Mouse (Mus musculus): Measurements from ENCODE around the gene Taar7e. TPM values are rescaled to one million over a fixed set of nuclear protein-coding genes. Genes with fewer than 3 reads are reported as not detected.
A peak's percentile ranks its signal among the peaks of the same experiment; 100 is the strongest.
"Not testable (repeated sequence)": the region's sequence is repeated elsewhere in the genome, so short reads cannot be mapped to it uniquely, and the experiment has no call there.

Gene Taar7e
- polyA plus RNA-seq, 1 experiment from 2014 or later: not detected

DNA sequence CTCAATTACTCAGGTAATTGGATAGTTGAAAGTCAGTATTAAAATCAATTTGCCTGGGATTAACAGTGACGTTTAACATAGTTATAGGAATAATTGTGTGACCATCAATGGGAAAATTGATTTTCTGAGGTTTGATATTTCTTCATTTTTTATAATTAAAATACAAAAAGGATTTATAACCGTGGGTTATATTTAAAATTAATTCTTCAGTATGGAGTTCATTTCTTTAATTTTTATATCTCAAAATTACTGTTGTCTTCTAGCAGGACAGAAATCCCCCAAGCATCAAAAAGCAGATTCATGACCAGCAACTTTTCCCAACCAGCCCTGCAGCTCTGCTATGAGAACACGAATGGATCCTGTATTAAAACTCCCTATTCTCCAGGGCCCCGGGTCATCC, 38.8 kb downstream of the Taar7e start, which contains the start of gene Taar8a:
Taar8a (plus strand) TSS at position 301 of the 400 bp plus-strand sequence.
- WGBS: 84% methylated on average over 2 of the region's 4 CpGs
- H3K27me3 ChIP-seq (replicated peaks; ENCODE audit: low read depth, poor library complexity, severe bottlenecking); H3K4me1 ChIP-seq: not testable (repeated sequence)

DNA sequence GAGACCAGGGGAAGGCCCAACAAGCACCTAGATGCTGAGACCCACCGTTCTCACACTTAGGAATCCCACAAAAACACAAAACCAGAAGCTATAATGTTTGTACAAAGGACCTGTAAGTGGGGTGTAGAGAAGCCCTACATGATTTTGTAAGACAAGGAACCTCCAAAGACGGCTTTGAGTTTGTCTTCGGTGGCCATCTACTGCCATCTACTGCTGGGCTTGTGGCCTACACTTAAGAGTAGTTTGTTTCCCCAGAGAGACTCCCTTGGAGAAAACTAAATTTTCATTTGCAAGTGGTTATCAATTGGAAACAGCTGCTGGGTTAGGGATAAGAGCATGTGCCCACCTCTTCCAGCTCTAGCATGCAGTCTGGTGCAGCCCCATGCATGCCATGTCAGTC, 42.8 kb downstream of the Taar7e start:
- 39% methylated on average over 3 of the region's 3 CpGs for WGBS
- Histone ChIP-seq H3K27ac (replicated peaks) (no peak overlapping the region), H3K27me3 (replicated peaks; ENCODE audit: low read depth, poor library complexity, severe bottlenecking) (no peaks in the 10 kb centered on the region), H3K9me3 (no peaks in the 10 kb centered on the region), H3K36me3 (replicated peaks) (no peaks in the 10 kb centered on the region), H3K4me1 (no peaks in the 10 kb centered on the region), H3K4me3 (no peak overlapping the region)
- peak; percentile 45 for DNase-seq (ENCODE audit: low spot score)

More for the DNA sequence above, 38.8 kb downstream of the Taar7e start, which contains the start of gene Taar8a:
- H3K9me3 ChIP-seq; H3K36me3 ChIP-seq (replicated peaks); H3K4me3 ChIP-seq; DNase-seq (ENCODE audit: low spot score); H3K27ac ChIP-seq (replicated peaks): not testable (repeated sequence)

DNA sequence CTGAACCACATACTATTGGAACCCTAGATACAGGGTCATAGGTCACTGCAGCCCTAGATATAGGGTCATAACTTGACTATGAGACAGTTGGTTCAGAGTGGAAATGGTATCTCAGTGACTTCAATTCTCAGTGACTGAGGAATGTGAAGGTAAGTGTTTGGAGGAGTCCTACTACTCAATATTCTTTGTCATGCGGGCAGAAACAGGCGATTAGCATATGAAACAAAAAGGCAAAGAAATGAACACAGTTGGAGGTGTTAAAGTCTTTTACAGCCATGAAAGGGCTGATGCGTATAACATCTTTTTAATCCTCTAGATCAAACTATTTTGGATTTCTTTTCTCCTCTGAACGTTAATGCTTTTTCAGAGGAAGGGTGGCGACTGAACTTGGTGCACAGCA, 48.5 kb downstream of the Taar7e start:
- Histone ChIP-seq H3K4me3 (no peak overlapping the region), H3K9me3 (no peaks in the 10 kb centered on the region), H3K4me1 (no peaks in the 10 kb centered on the region), H3K36me3 (replicated peaks) (no peaks in the 10 kb centered on the region), H3K27me3 (replicated peaks; ENCODE audit: low read depth, poor library complexity, severe bottlenecking) (no peaks in the 10 kb centered on the region), H3K27ac (replicated peaks) (no peak overlapping the region)
- DNase-seq (ENCODE audit: low spot score): no peak
- WGBS: 70% methylated on average over 5 of the region's 5 CpGs

DNA sequence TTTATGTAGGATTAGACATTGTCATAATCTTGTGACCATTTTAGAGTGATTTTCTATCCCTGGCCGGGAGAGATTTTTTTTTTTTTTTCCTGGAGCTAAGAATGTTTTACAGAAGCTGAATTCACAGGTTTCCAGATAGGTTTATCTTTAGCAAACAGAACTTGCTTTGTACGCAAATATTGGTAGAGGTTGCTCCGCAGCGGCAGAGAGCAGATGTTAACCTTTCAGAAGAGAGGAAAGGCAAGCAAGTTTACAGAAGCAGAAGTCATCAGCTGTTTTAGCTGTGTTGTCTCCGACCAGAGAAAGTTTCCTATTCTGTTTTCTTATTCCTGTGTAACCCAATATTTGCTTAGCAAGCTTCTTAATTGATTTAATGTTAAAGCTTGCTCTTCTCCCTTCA, 49.1 kb downstream of the Taar7e start:
- H3K27ac ChIP-seq (replicated peaks): no peak overlapping the region
- DNase-seq (ENCODE audit: low spot score): no peak
- H3K4me1 ChIP-seq: no peaks in the 10 kb centered on the region
- H3K9me3 ChIP-seq: no peaks in the 10 kb centered on the region
- 79% methylated on average over 5 of the region's 5 CpGs for WGBS
- no peak overlapping the region for H3K4me3 ChIP-seq
- no peaks in the 10 kb centered on the region for H3K27me3 ChIP-seq (replicated peaks; ENCODE audit: low read depth, poor library complexity, severe bottlenecking)
- H3K36me3 ChIP-seq (replicated peaks): no peaks in the 10 kb centered on the region

DNA sequence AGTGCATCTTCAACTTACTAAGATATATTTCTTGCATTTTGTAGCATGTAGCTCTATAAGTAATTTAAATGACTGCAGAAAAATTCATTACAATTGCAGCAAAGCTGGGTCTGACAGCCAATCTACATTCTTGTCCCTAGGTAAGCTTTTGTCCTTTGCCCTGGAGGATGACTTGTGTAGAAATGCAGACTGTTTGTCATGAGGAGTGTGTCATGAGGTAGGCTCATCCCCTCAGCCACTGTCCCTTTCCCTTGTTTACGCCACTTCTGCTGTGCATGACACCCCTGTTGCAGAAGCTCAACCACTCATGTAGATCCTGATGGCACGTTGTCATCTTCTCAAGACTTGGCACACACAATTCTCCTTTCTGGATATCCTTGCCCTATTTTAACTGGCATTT, 49.8 kb downstream of the Taar7e start:
- Histone ChIP-seq H3K36me3 (replicated peaks) (no peaks in the 10 kb centered on the region), H3K27ac (replicated peaks) (no peak overlapping the region), H3K27me3 (replicated peaks; ENCODE audit: low read depth, poor library complexity, severe bottlenecking) (no peaks in the 10 kb centered on the region), H3K4me1 (no peaks in the 10 kb centered on the region), H3K9me3 (no peaks in the 10 kb centered on the region), H3K4me3 (no peak overlapping the region)
- no peak for DNase-seq (ENCODE audit: low spot score)
- 94% methylated on average over 2 of the region's 2 CpGs for WGBS

Other genes with a start within 250 kb of the Taar7e start
- gene Slc18b1, start 240.6 kb upstream of the Taar7e start, polyA plus RNA-seq (2016; fragmentation: Nextera tagmentation; extraction: Ambion mirVana): 10.2 and 11.7 TPM in 2 replicates
- gene Vnn3, start 186.2 kb upstream of the Taar7e start, polyA plus RNA-seq (2016; fragmentation: Nextera tagmentation; extraction: Ambion mirVana): not detected in 2 replicates
- 1.9 and 2.1 TPM in 2 replicates for gene Vnn1, start 142.9 kb upstream of the Taar7e start, polyA plus RNA-seq (2016; fragmentation: Nextera tagmentation; extraction: Ambion mirVana)
- not detected in 2 replicates for gene Taar1, start 117.3 kb upstream of the Taar7e start, polyA plus RNA-seq (2016; fragmentation: Nextera tagmentation; extraction: Ambion mirVana)
- gene Taar2, start 99.0 kb upstream of the Taar7e start, polyA plus RNA-seq (2016; fragmentation: Nextera tagmentation; extraction: Ambion mirVana): not detected in 2 replicates
- gene Taar3, start 88.1 kb upstream of the Taar7e start, polyA plus RNA-seq (2016; fragmentation: Nextera tagmentation; extraction: Ambion mirVana): not detected in 2 replicates
- not detected in 2 replicates for gene Taar4, start 77.1 kb upstream of the Taar7e start, polyA plus RNA-seq (2016; fragmentation: Nextera tagmentation; extraction: Ambion mirVana)
- gene Taar5, start 66.9 kb upstream of the Taar7e start, polyA plus RNA-seq (2016; fragmentation: Nextera tagmentation; extraction: Ambion mirVana): not detected in 2 replicates
- gene Taar6, start 52.0 kb upstream of the Taar7e start, polyA plus RNA-seq (2016; fragmentation: Nextera tagmentation; extraction: Ambion mirVana): not detected in 2 replicates
- not detected in 2 replicates for gene Taar7a, start 44.1 kb upstream of the Taar7e start, polyA plus RNA-seq (2016; fragmentation: Nextera tagmentation; extraction: Ambion mirVana)
- gene Taar7b, start 37.7 kb upstream of the Taar7e start, polyA plus RNA-seq (2016; fragmentation: Nextera tagmentation; extraction: Ambion mirVana): not detected in 2 replicates
- not detected in 2 replicates for gene Taar7d, start 10.4 kb upstream of the Taar7e start, polyA plus RNA-seq (2016; fragmentation: Nextera tagmentation; extraction: Ambion mirVana)
- gene Taar7f, start 11.9 kb downstream of the Taar7e start, polyA plus RNA-seq (2016; fragmentation: Nextera tagmentation; extraction: Ambion mirVana): not detected in 2 replicates
- not detected in 2 replicates for gene Taar8a, start 38.9 kb downstream of the Taar7e start, polyA plus RNA-seq (2016; fragmentation: Nextera tagmentation; extraction: Ambion mirVana)
- gene Taar8b, start 54.7 kb downstream of the Taar7e start, polyA plus RNA-seq (2016; fragmentation: Nextera tagmentation; extraction: Ambion mirVana): not detected in 2 replicates
- not detected in 2 replicates for gene Taar8c, start 64.3 kb downstream of the Taar7e start, polyA plus RNA-seq (2016; fragmentation: Nextera tagmentation; extraction: Ambion mirVana)
- not detected in 2 replicates for gene Taar9, start 71.9 kb downstream of the Taar7e start, polyA plus RNA-seq (2016; fragmentation: Nextera tagmentation; extraction: Ambion mirVana)
- gene Stx7, start 111.7 kb downstream of the Taar7e start, polyA plus RNA-seq (2016; fragmentation: Nextera tagmentation; extraction: Ambion mirVana): 47.9 and 55.1 TPM in 2 replicates
- gene Moxd1, start 185.9 kb downstream of the Taar7e start, polyA plus RNA-seq (2016; fragmentation: Nextera tagmentation; extraction: Ambion mirVana): 12.8 and 15.3 TPM in 2 replicates